Mouse (Mus musculus): Measurements from ENCODE around the gene Prrt2.

The Prrt2 gene

GRCm38 (mm10) chr7:127020031-127020430, 980 bp downstream of the Prrt2 start:
- no peak for DNase-seq (ENCODE audit: low spot score)

DNA sequence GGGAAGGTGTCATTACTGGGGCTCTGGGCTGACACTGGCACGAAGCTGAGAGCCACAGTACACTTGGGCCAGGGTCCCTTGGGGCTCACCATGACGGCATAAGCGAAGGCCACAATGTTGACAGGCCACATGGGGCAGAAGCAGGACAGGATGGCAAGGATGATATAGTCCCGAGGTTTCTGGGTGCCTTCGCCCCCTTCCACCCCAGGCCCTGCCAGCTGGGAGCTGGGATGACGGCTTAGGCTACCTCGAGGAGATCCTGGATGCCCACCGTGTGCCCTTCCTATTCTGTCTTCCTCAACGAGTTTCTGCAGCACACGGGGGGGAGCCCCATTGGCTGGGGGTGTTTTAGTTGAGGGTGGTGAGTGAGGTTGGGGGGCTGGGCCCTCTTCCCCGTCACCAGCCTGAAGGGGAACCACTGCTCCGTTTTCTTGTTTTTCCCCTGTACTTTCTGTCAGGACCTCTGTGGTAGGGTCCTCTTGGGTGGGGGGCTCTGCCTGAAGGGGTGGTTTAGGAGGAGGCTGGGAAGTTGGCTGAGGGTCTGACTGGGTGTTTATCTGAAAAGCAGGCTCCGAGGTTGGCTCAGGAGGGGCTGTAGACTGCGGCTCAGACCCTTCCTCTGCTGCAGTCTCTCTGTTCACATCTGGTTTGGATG, 1.6 kb downstream of the Prrt2 start:
- no peak for DNase-seq (ENCODE audit: low spot score)

GRCm38 (mm10) chr7:127018416-127019305, 2.4 kb downstream of the Prrt2 start:
- DNase-seq (ENCODE audit: low spot score) = no peak

- no peak for DNase-seq (ENCODE audit: low spot score)
Measured at GRCm38 (mm10) chr7:127017950-127018345, 3.1 kb downstream of the Prrt2 start.

- DNase-seq (ENCODE audit: low spot score) = peak; percentile 93
Measured at GRCm38 (mm10) chr7:127016971-127017949, 3.8 kb downstream of the Prrt2 start, which contains the start of gene Pagr1a. Gene Pagr1a (minus strand): TSS chr7:127017352.

GRCm38 (mm10) chr7:127016486-127016938, 4.5 kb downstream of the Prrt2 start:
- DNase-seq (ENCODE audit: low spot score) = peak; percentile 47

- DNase-seq (ENCODE audit: low spot score) = no peak
Measured at GRCm38 (mm10) chr7:127016481-127016485, 4.7 kb downstream of the Prrt2 start, which contains the start of gene Pagr1b. Gene Pagr1b (minus strand): TSS chr7:127016484.

- DNase-seq (ENCODE audit: low spot score) = no peak
Measured at GRCm38 (mm10) chr7:127016081-127016480, 4.9 kb downstream of the Prrt2 start.

DNA sequence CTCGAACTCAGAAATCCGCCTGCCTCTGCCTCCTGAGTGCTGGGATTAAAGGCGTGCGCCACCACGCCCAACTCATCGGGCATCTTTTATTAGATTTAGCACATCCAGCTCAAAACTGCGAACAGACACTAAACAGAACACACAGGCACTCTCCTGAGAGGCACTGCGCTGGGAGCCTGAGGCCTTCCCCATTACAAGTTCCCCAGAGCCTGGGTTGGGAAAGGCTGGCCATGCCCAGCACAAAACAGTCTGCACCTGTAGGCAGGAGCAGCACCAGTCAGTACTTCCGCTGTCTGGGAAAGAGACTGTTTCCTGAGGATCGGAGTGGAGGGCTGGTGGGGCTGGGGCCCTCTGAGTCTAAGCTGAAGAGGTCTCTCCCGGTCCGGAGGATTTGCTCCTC, 6.0 kb downstream of the Prrt2 start:
- DNase-seq (ENCODE audit: low spot score) = no peak

DNA sequence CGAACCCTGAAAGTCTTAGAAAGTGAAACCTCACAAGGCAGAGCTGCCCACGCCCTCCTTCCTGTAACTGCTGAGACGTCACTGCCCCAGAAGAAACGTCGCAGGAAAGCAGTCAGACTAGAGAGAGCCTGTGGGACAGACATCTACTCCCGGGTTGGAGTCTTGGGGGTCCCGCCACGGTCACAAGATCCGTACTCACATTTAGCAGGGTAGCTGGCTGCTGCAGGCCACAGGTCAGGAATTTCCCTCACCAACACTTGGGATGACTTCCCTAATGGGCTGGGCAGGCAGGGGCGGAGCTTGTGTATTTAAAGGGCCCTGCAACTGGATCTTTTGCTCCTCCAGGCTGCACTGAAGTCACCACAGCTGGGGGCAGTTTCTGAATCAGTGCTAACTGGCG, 6.7 kb downstream of the Prrt2 start, which contains the start of gene Mvp:
Gene Mvp (minus strand): TSS at position 302 of the 400 bp plus-strand sequence.
- DNase-seq (ENCODE audit: low spot score) = peak; percentile 69

- no peak for DNase-seq (ENCODE audit: low spot score)
Measured at GRCm38 (mm10) chr7:127013385-127013784, 7.6 kb downstream of the Prrt2 start.

GRCm38 (mm10) chr7:127012845-127013244, 8.2 kb downstream of the Prrt2 start:
- no peak for DNase-seq (ENCODE audit: low spot score)

GRCm38 (mm10) chr7:127012374-127012773, 8.6 kb downstream of the Prrt2 start:
- DNase-seq (ENCODE audit: low spot score) = no peak

DNA sequence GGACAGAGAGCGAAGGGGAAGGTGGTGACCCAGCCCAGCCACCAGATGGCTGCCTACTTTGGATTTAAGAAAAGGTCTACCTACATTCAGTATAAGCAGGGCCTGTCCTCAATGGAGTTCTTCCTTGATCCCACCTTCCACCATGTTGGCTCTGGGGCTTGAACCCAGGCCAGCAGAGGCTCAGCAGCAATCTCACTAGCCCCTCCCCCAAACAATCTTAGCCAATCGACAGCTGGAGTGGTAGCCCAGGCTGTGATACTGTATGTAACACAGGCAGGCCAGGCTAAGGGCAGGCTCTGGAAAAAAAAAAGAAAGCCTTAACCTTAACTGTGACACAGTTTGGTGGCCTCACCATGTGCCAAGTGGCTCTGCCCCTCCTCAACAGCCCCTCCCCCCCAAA, 9.3 kb downstream of the Prrt2 start:
- DNase-seq (ENCODE audit: low spot score) = no peak

- no peak for DNase-seq (ENCODE audit: low spot score)
Measured at GRCm38 (mm10) chr7:127011051-127011450, 10.0 kb downstream of the Prrt2 start.

DNA sequence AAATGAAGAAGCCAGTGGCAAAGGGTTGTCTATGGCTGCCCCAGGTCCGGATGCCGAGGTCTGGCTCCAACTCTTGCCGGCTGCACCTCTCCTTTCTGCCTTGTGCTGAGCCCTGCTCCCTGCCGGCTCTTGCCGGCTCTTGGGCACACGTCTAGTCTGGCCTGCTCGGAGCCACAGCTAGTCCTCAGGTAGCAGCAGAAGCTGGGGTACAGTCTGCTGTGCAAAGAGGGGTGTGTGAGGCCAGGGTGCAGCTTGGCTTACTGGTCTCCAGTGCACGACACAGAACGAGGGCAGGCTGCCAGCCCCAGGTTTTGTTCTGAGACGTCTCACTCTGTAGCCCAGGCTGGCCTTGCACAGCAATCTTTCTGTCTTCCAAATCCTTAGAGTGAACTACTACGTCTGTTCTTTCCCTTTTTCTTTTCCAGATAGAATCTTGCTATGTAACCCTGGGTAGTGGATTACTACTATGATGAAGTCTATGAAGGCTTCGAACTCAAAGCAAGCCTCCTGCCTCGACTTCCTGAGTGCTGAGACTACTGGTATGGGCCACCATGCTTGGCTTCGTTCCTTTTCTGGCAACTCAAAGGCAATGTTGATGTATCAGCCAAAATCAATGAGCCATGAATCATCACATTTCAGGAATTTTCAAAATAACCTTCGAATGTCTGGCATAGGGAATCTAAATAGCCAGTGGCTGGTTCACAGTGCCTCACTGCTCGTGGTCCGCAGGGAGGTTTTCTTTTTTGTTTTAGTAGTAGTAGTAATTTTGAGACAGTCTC, 11.5 kb downstream of the Prrt2 start:
- no peak for DNase-seq (ENCODE audit: low spot score)

- DNase-seq (ENCODE audit: low spot score) = peak; percentile 48
Measured at GRCm38 (mm10) chr7:127008239-127009019, 12.6 kb downstream of the Prrt2 start.

- DNase-seq (ENCODE audit: low spot score) = no peak
Measured at GRCm38 (mm10) chr7:127007313-127008024, 13.5 kb downstream of the Prrt2 start.

GRCm38 (mm10) chr7:127004122-127004875, 16.7 kb downstream of the Prrt2 start:
- no peak for DNase-seq (ENCODE audit: low spot score)

- no peak for DNase-seq (ENCODE audit: low spot score)
Measured at GRCm38 (mm10) chr7:127003620-127004019, 17.4 kb downstream of the Prrt2 start.

Measured in urinary bladder, postnatal 25 days (tissue).